Mouse (Mus musculus) cerebellum, adult 2 months (tissue): Measurements from ENCODE around the gene Slc4a5. TPM values are rescaled to one million over a fixed set of nuclear protein-coding genes. Genes with fewer than 3 reads are reported as not detected.

Source experiments
- DNase-seq, 2 experiments: peaks; one replicate each; pipeline ENCODE4 v3.0.0; 2021
- H3K27ac ChIP-seq: fragments of 200-500 bp; 2 replicates; pipeline ENCODE4 v1.5.1; 2012; ENCODE audit warnings: low read length, control low read depth, inconsistent platforms; ENCODE audit not compliant: insufficient read depth
- H3K27me3 ChIP-seq: fragments of 200-500 bp; 2 replicates; pipeline ENCODE4 v1.6.1; 2012; ENCODE audit warnings: inconsistent platforms, mild to moderate bottlenecking, low read length, moderate library complexity; ENCODE audit not compliant: control insufficient read depth, insufficient read depth
- H3K4me1 ChIP-seq: fragments of 200-500 bp; 2 replicates; pipeline ENCODE4 v1.6.1; 2011; ENCODE audit warnings: low read length; ENCODE audit not compliant: control insufficient read depth, insufficient read depth
- H3K4me3 ChIP-seq: fragments of 200-500 bp; replicated peaks from 2 replicates; pipeline ENCODE3; 2011; ENCODE audit warnings: mild to moderate bottlenecking, low read depth, low read length, control low read depth; ENCODE audit not compliant: insufficient read depth
- CTCF ChIP-seq: fragments of 200-500 bp; IDR thresholded peaks from 2 replicates; pipeline ENCODE4 v1.5.1; 2011; ENCODE audit warnings: low read depth, mild to moderate bottlenecking, control low read depth, low read length, moderate library complexity, borderline replicate concordance; ENCODE audit not compliant: insufficient read depth
- POLR2A ChIP-seq: fragments of 200-500 bp; IDR thresholded peaks from 2 replicates; pipeline ENCODE4 v1.6.1; 2011; ENCODE audit warnings: low read length, control low read depth, borderline replicate concordance; ENCODE audit not compliant: insufficient read depth
- WGBS: fragments of 180-500 bp; shearing (Covaris S2); methylation state at CpG from one replicate; pipeline ENCODE4 v1.1.7; 2018; 5-methylcytosine and 5-hydroxymethylcytosine counted together
- polyA plus RNA-seq: library from polyadenylated mRNA; depleted of rRNA; stranded (reverse); fragments of >200 nt; gene quantifications from 2 replicates; pipeline ENCODE4 v1.2.3, GENCODE M21; 2012

Gene Slc4a5
- polyA plus RNA-seq, 1 experiment, result 2.8 TPM

GRCm38 (mm10) chr6:83265253-83265652 lies 45.6 kb downstream of the Slc4a5 start:
- TF ChIP-seq CTCF, result no peak
- TF ChIP-seq POLR2A, result no peak
- Histone ChIP-seq H3K27ac (no peak overlapping the region), H3K4me3 (no peak overlapping the region), H3K4me1 (no peaks in the 10 kb centered on the region), H3K27me3 (no peaks in the 10 kb centered on the region)
- DNase-seq, result no peak

- Histone ChIP-seq H3K4me3 (no peak overlapping the region), H3K4me1 (no peaks in the 10 kb centered on the region), H3K27me3 (no peaks in the 10 kb centered on the region), H3K27ac (no peak overlapping the region)
- TF ChIP-seq POLR2A (no peak), CTCF (no peak)
- WGBS, result 94% methylated on average over 4 of the region's 4 CpGs
- DNase-seq, result no peak
Observed at GRCm38 (mm10) chr6:83265653-83266052, 46.0 kb downstream of the Slc4a5 start.

GRCm38 (mm10) chr6:83267616-83268015 lies 48.0 kb downstream of the Slc4a5 start:
- peak overlapping the region; percentile 27 for H3K4me3 ChIP-seq
- DNase-seq, result no peak

GRCm38 (mm10) chr6:83268144-83269010 lies 48.7 kb downstream of the Slc4a5 start:
- no peaks in the 10 kb centered on the region for H3K4me1 ChIP-seq
- peak; percentile 69; the same call in 1 of the 2 replicates for TF ChIP-seq POLR2A
- TF ChIP-seq CTCF, result peak; percentile 79
- peak; percentile 90 to 92 for DNase-seq
- 2% methylated on average over 28 of the region's 28 CpGs for WGBS
- peak overlapping the region; percentile 55 for H3K4me3 ChIP-seq
- no peaks in the 10 kb centered on the region for H3K27me3 ChIP-seq
- peak overlapping the region; percentile 41; the same call in 1 of the 2 replicates for H3K27ac ChIP-seq

More at GRCm38 (mm10) chr6:83267616-83268015, 48.0 kb downstream of the Slc4a5 start:
- WGBS, result 42% methylated on average over 4 of the region's 4 CpGs
- no peaks in the 10 kb centered on the region for H3K4me1 ChIP-seq
- TF ChIP-seq CTCF (no peak), POLR2A (no peak)
- H3K27ac ChIP-seq, result peak overlapping the region; percentile 32; the same call in 1 of the 2 replicates
- H3K27me3 ChIP-seq, result no peaks in the 10 kb centered on the region

- no peaks in the 10 kb centered on the region for H3K4me1 ChIP-seq
- H3K27ac ChIP-seq, result no peak overlapping the region
- no peak for DNase-seq
- WGBS, result 73% methylated on average over 11 of the region's 11 CpGs
- TF ChIP-seq CTCF, result no peak
- TF ChIP-seq POLR2A, result no peak
- H3K27me3 ChIP-seq, result no peaks in the 10 kb centered on the region; the same call in 1 of the 2 replicates
- H3K4me3 ChIP-seq, result no peak overlapping the region
Observed at GRCm38 (mm10) chr6:83273733-83274132, 54.1 kb downstream of the Slc4a5 start.

GRCm38 (mm10) chr6:83277151-83277550 lies 57.5 kb downstream of the Slc4a5 start:
- Histone ChIP-seq H3K27me3 (no peaks in the 10 kb centered on the region; the same call in 1 of the 2 replicates), H3K4me3 (no peak overlapping the region), H3K4me1 (no peaks in the 10 kb centered on the region), H3K27ac (no peak overlapping the region)
- no peak for DNase-seq
- WGBS, result 73% methylated on average over 13 of the region's 13 CpGs
- TF ChIP-seq POLR2A (no peak), CTCF (no peak)

GRCm38 (mm10) chr6:83278881-83279280 lies 59.3 kb downstream of the Slc4a5 start:
- Histone ChIP-seq H3K4me1 (no peaks in the 10 kb centered on the region), H3K4me3 (no peak overlapping the region), H3K27ac (no peak overlapping the region), H3K27me3 (no peaks in the 10 kb centered on the region; the same call in 1 of the 2 replicates)
- 19% methylated on average over 2 of the region's 2 CpGs for WGBS
- DNase-seq, result no peak
- TF ChIP-seq POLR2A (no peak), CTCF (peak; percentile 52)
